Mouse (Mus musculus): ENCODE results near the gene Csnk1g2. TPM values are rescaled to one million over a fixed set of nuclear protein-coding genes. Genes with fewer than 3 reads are reported as not detected.
A peak's percentile ranks its signal among the peaks of the same experiment; 100 is the strongest.

The Csnk1g2 gene
- polyA plus RNA-seq, 1 experiment from 2014 or later: 190 TPM

DNA sequence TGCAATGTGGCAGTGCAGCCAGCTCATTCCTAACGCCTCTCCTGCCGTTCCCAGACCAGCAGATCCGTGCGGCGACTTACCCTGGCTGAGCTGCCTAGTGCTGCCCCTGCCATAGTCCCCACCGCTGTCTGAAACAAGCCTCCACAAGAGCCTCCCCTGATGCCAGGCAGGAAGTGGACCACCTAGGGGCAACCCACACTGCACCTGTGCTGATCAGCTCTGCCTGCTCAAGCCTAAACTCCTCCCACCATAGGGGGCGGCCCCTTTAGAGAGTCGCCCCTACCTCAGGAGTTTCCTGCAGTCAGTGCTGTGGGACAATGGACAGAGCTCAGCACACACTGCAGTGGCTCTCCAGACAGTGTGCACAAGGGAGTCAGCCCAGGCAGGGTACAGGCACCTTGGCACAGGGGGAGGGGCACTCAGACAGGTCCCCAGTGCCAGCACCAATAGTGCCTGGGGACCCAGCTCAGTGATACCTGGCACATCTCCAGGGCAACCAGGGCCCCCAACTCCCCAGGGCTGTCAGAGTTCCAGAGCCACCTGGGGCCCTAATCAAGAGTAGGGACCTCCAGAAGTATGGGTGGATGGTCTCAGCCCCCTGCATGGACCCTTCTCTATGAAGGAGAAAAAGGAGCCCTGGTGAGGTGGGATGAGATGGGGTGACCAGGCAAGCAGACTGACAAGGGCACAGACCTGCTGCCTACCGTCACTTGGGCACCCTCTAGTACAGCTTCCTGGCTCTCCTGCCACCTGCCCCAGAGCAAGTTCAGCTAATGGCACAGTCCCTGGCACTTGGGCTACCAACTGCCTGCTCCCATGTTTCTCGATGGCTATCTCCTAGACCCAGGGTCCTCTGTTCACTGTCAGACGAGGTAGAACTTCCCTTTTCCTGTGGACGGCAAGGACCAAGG, 37.7 kb upstream of the Csnk1g2 start:
- Histone ChIP-seq H3K27ac (replicated peaks) (peak overlapping the region; percentile 29; the same call in 1 of the 2 replicates), H3K4me2 (replicated peaks) (peak overlapping the region; percentile 13; the same call in 1 of the 2 replicates), H3K36me3 (peaks cover 33% of the 10 kb centered on the region), H3K9me3 (replicated peaks) (no peaks in the 10 kb centered on the region), H3K4me1 (peaks cover 40% of the 10 kb centered on the region), H3K27me3 (no peaks in the 10 kb centered on the region), H3K9ac (no peak overlapping the region), H3K4me3 (replicated peaks) (no peak overlapping the region; the same call in 1 of the 2 replicates)
- WGBS: 69% methylated on average over 12 of the region's 12 CpGs
- ATAC-seq (ENCODE audit: insufficient number of reproducible peaks, low FRiP score, low TSS enrichment, low read depth): peak; percentile 36; the same call in 1 of the 2 replicates

DNA sequence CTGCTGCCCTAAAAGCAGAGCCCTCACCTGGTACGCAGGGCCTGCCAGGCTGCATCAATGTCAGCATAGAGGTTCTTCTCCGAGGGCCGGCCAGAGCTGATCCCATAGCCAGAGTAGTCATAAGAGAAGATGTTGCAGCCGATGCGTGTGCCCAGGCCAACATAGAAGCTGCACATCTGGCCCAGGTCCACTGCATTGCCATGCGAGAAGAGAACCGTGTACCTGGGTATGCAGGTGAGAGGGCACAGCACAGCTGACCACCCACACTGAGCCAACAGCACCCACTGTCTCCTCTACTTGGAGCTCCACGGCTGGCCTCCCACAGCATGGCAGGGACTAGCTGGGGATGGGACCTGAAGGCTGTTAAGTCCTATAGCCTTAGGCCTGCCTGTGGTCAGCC, 37.1 kb upstream of the Csnk1g2 start:
- H3K27me3 ChIP-seq: no peaks in the 10 kb centered on the region
- H3K9me3 ChIP-seq (replicated peaks): no peaks in the 10 kb centered on the region
- H3K4me2 ChIP-seq (replicated peaks): 0 out of 2 replicates have a peak overlapping the region, but pooled peaks have one; percentile 3
- H3K27ac ChIP-seq (replicated peaks): no peak overlapping the region
- no peak for ATAC-seq (ENCODE audit: insufficient number of reproducible peaks, low FRiP score, low TSS enrichment, low read depth)
- 92% methylated on average over 8 of the region's 8 CpGs for WGBS
- H3K36me3 ChIP-seq: peaks cover 33% of the 10 kb centered on the region
- H3K9ac ChIP-seq: no peak overlapping the region
- peaks cover 43% of the 10 kb centered on the region for H3K4me1 ChIP-seq
- no peak overlapping the region; the same call in 1 of the 2 replicates for H3K4me3 ChIP-seq (replicated peaks)

DNA sequence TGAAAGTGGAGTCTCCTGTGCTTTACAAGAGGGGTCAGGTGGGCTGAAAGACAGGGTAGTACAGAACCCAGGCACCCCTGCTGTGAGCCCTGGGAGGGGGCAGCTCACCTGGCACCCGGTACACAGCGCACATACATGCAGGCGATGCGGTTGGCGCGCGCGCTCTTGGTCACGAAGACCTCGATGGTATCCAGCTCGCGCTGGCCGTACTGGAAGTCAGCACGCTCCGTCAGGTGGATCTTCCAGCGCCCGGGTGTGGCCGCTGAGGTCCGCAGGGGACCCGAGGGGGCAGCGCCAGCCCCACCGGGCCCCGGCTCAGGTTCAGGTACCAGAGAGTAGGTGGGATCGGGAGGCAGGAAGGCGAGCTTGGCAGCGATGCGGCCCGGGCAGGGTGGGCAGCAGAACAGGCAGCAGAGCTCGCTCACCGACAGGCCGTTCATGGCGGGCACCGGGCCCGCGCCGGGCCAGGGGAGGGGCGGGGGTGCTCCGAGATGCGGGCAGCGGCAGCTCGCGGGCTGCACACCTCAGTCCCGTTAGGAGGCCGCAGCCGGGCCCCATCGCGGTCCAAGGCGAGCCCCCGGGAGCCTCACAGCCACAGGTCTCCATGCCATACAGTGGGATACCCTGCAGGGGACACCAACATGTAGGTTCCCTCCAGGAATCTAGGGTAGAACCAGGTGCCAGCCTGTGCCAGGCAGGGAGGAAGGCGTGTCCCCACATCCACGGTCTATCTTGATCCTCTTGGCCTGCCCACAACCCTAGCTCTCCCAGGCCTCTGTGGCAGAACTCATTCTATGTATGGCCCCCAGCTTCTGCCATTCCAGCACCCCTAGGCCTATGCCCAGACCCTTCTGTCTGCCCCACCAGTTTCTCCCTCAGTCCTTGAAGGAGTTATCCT, 36.0 kb upstream of the Csnk1g2 start:
- no peaks in the 10 kb centered on the region for H3K27me3 ChIP-seq
- H3K9me3 ChIP-seq (replicated peaks): no peaks in the 10 kb centered on the region
- H3K36me3 ChIP-seq: peaks cover 30% of the 10 kb centered on the region
- 92% methylated on average over 47 of the region's 51 CpGs for WGBS
- ATAC-seq (ENCODE audit: insufficient number of reproducible peaks, low FRiP score, low TSS enrichment, low read depth): no peak
- peak overlapping the region; percentile 9; the same call in 1 of the 2 replicates for H3K4me2 ChIP-seq (replicated peaks)
- H3K27ac ChIP-seq (replicated peaks): peak overlapping the region; percentile 45; the same call in 1 of the 2 replicates
- H3K4me3 ChIP-seq (replicated peaks): 0 out of 2 replicates have a peak overlapping the region, but pooled peaks have one; percentile 2
- H3K4me1 ChIP-seq: peaks cover 45% of the 10 kb centered on the region
- H3K9ac ChIP-seq: no peak overlapping the region

DNA sequence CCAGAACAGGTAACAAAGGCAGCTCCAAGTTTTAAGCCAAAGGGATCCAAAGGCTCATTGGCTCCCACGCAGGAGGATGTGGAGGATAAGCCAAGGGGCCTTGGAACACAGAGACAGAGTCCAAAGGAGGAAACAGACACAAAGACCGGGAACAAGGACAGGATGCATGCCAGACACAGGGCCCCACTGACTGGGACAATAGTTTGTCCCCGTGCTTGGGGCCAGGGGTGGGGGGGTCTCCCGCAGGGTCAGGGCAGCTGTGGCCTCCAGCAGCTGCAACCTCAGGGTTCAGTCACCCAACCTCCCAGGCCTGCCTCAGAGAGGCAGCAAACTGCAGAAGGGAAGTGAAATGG, 35.4 kb upstream of the Csnk1g2 start:
- no peak overlapping the region for H3K4me3 ChIP-seq (replicated peaks)

DNA sequence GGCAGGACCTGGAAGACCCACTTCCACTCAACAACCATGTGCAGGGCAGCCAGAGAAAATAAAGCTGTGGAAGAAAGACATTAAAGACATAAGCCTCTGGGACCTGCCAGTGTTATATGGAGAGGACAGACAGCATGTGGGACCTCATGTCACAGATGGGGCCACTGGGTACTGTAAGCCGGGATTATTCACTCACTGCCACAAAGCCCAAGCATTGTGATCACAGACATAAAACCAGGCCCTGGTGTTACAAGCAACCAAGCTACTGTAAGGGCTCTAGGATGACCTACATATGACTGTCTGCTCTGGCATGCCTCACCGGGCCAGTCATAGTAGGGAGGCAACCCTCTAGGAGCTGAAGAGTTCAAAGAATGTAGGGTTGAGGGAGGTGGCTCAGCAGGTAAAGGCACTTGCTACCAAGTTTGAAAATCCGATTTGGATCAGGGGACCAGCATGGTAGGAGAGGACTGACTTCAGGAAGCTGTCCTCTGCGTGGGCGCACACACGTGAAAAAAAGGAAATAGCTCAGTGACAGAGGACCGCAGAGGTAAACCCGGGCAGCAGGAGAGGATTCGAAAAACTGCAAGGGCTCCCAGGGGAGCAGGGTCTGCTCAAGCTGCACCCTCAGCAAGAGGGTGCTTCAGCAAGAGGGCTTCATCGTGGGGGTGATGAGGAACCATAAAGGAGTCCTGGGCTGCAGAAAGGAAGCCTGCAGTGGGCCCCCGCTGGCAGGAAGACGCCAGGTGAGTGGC, 33.3 kb upstream of the Csnk1g2 start:
- 13% methylated on average over 12 of the region's 12 CpGs for WGBS
- peak overlapping the region; percentile 94 for H3K4me2 ChIP-seq (replicated peaks)

More for the DNA sequence above, 35.4 kb upstream of the Csnk1g2 start:
- Histone ChIP-seq H3K9me3 (replicated peaks) (no peaks in the 10 kb centered on the region), H3K36me3 (peaks cover 30% of the 10 kb centered on the region), H3K27ac (replicated peaks) (peak overlapping the region; percentile 45; the same call in 1 of the 2 replicates), H3K4me1 (peaks cover 45% of the 10 kb centered on the region), H3K9ac (no peak overlapping the region), H3K4me2 (replicated peaks) (0 out of 2 replicates have a peak overlapping the region, but pooled peaks have one; percentile 9), H3K27me3 (no peaks in the 10 kb centered on the region)
- 55% methylated on average over 4 of the region's 4 CpGs for WGBS
- ATAC-seq (ENCODE audit: insufficient number of reproducible peaks, low FRiP score, low TSS enrichment, low read depth): no peak

DNA sequence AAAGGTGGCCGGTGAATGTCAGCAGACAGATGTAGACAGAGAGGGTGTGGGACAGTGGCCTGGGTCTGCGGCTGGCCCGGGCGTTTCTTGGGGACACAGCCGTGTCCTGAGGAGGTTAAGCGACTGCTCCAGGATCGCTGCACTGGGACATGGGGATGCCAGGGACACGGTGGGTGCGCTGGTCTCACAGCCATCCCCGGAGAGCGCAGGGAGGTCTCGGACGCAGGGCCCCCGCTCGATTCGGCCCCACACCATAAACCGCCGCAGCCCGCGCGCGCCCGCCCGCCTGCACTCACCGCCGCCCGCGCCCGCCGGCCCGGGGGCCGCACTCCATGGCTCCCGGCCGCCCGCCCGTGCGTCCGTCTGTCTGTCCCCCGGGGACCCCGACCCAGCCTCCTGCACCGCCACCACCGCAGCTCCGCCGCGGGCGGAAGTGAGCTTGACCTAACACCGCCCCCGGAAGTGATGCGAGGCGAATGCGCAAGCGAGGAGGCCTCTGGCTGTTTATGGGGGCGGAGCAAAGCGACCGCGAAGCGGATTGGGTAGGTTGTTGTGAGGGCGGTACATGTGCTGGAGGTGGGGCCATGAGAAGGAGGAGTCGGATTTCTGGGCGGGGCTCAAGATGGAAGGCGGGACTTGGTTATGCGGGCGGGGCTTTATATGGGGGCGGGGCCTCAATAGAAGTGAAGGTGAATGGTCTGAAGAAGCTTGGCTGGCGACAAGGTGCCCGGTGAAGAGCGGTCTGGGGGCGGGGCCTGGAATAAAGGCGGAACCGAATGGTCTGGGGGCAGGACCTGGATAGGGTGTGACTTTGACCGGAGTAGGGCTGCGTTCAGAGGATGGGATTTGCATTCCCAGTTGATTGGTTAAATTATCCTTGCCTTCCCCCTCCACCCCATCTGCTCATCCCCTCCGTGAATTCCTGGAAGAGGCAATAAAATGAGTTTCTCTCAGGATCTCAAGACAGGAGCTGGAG, 32.5 kb upstream of the Csnk1g2 start, which contains the start of gene Abhd17a:
Abhd17a (minus strand) TSS at position 463 of the 976 bp plus-strand sequence.
- Histone ChIP-seq H3K36me3 (peaks cover 13% of the 10 kb centered on the region), H3K4me1 (peaks cover 36% of the 10 kb centered on the region), H3K4me2 (replicated peaks) (peak within 1 kb of the TSS; percentile 94), H3K27ac (replicated peaks) (peak within 1 kb of the TSS; percentile 86), H3K4me3 (replicated peaks) (peak within 1 kb of the TSS; percentile 97), H3K27me3 (no peaks in the 10 kb centered on the region), H3K9me3 (replicated peaks) (no peaks in the 10 kb centered on the region), H3K9ac (peak within 1 kb of the TSS; percentile 93)
- ATAC-seq (ENCODE audit: insufficient number of reproducible peaks, low FRiP score, low TSS enrichment, low read depth): peak; percentile 96
- WGBS: under 1% methylated on average over 73 of the region's 73 CpGs

More for the DNA sequence above, 33.3 kb upstream of the Csnk1g2 start:
- Histone ChIP-seq H3K27ac (replicated peaks) (peak overlapping the region; percentile 86), H3K9ac (peak overlapping the region; percentile 93), H3K4me1 (peaks cover 43% of the 10 kb centered on the region), H3K4me3 (replicated peaks) (peak overlapping the region; percentile 97), H3K27me3 (no peaks in the 10 kb centered on the region), H3K36me3 (peaks cover 17% of the 10 kb centered on the region), H3K9me3 (replicated peaks) (no peaks in the 10 kb centered on the region)
- no peak for ATAC-seq (ENCODE audit: insufficient number of reproducible peaks, low FRiP score, low TSS enrichment, low read depth)

DNA sequence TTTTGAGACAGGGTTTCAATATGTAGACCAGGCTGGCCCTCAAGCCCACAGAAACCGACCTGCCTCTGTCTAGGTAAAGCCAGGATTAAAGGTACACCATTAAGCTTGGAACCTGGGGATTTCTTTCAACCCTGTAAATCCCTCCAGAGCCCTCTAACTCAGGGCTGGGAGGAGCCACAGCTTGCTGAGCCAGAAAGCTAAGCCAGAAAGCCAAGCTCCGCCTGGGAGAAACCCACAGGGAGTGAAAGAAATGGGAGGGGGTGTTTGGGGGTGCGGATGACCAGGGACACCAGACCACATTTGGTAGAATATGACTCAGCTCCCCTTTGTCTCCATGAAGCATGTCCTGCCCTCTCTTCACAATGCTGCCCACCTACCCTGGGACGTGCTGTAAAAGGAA, 26.3 kb upstream of the Csnk1g2 start:
- H3K36me3 ChIP-seq: no peaks in the 10 kb centered on the region
- no peak overlapping the region for H3K9ac ChIP-seq
- no peak overlapping the region for H3K4me3 ChIP-seq (replicated peaks)
- H3K9me3 ChIP-seq (replicated peaks): no peaks in the 10 kb centered on the region
- no peak for ATAC-seq (ENCODE audit: insufficient number of reproducible peaks, low FRiP score, low TSS enrichment, low read depth)
- WGBS: 25% methylated on average over 4 of the region's 4 CpGs
- no peaks in the 10 kb centered on the region for H3K27me3 ChIP-seq
- no peak overlapping the region for H3K27ac ChIP-seq (replicated peaks)
- no peak overlapping the region for H3K4me2 ChIP-seq (replicated peaks)
- no peaks in the 10 kb centered on the region for H3K4me1 ChIP-seq

DNA sequence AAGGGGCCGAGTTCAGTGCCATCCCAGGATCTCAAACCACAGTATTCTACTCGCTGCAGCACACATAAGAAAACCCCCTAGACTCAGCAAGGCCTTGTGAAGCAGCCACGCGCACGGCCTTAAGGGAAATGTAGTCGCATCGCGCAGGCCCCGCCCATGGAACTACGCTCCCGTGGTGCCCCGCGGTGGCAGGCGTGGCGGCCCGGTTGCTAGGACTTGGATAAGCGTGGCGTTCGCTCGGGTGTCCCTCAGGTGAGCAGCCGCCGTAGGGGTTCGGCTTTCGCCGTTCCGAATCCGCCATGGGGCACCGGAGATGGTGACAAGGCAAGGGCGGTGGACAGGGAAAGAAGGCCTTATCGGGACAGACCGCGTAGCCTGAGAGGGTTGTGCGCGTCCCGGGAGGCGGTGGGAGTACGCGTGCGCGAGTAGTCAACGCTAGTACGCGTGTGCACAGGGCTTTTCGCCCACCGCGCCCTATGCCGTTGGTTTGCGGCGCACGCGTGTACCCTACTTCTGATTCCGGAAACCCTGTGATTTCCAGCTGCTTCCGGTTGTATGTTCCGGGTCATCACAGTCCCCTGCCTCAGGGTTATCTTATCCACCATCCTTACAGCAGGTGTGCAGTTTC, 19.8 kb upstream of the Csnk1g2 start, which contains the start of the genes Scamp4 and Adat3:
Scamp4 (plus strand) TSS at position 175 of the 628 bp plus-strand sequence.
Adat3 (plus strand) TSS at position 183 of the 628 bp plus-strand sequence.
- Histone ChIP-seq H3K9ac (peak within 1 kb of the TSS; percentile 67), H3K27ac (replicated peaks) (peak within 1 kb of the TSS; percentile 91), H3K4me1 (peaks cover 28% of the 10 kb centered on the region), H3K4me2 (replicated peaks) (peak within 1 kb of the TSS; percentile 76), H3K27me3 (no peaks in the 10 kb centered on the region), H3K9me3 (replicated peaks) (no peaks in the 10 kb centered on the region), H3K36me3 (peaks cover 21% of the 10 kb centered on the region), H3K4me3 (replicated peaks) (peak within 1 kb of the TSS; percentile 88)
- WGBS: under 1% methylated on average over 54 of the region's 54 CpGs
- ATAC-seq (ENCODE audit: insufficient number of reproducible peaks, low FRiP score, low TSS enrichment, low read depth): peak; percentile 93

DNA sequence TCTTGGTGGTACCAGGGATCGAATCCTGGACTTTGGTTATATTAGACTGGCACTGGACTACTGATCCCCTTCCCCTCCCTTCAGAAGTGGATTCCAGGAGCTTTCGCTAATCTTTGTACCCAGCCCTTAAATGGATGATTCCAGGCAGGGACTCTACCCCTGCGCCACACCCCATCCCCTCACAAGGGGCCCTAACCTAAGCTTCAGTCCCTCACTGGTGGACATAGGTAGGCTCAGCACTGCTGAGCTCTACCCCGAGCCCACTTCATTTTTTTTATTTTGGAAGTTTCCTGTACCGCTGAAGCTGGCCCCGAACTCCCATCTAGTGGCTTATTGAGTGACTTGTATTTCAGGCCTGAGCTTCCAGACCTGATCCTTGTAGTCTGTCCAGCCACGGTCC, 19.3 kb upstream of the Csnk1g2 start:
- 29% methylated on average over 7 of the region's 7 CpGs for WGBS
- H3K27me3 ChIP-seq: no peaks in the 10 kb centered on the region
- no peak for ATAC-seq (ENCODE audit: insufficient number of reproducible peaks, low FRiP score, low TSS enrichment, low read depth)

More for the DNA sequence above, 19.3 kb upstream of the Csnk1g2 start:
- peak overlapping the region; percentile 91 for H3K27ac ChIP-seq (replicated peaks)
- H3K9ac ChIP-seq: peak overlapping the region; percentile 53
- peaks cover 28% of the 10 kb centered on the region for H3K4me1 ChIP-seq
- H3K4me3 ChIP-seq (replicated peaks): peak overlapping the region; percentile 88
- peak overlapping the region; percentile 76 for H3K4me2 ChIP-seq (replicated peaks)
- no peaks in the 10 kb centered on the region for H3K9me3 ChIP-seq (replicated peaks)
- H3K36me3 ChIP-seq: peaks cover 26% of the 10 kb centered on the region
